Mouse (Mus musculus): ENCODE data around the gene Slc6a15. TPM values are rescaled to one million over a fixed set of nuclear protein-coding genes. Genes with fewer than 3 reads are reported as not detected.

Gene Slc6a15
- 2.3 and 4.9 TPM in 2 replicates for polyA plus RNA-seq (2014; fragmentation: Nextera tagmentation; extraction: Ambion mirVana)

DNA sequence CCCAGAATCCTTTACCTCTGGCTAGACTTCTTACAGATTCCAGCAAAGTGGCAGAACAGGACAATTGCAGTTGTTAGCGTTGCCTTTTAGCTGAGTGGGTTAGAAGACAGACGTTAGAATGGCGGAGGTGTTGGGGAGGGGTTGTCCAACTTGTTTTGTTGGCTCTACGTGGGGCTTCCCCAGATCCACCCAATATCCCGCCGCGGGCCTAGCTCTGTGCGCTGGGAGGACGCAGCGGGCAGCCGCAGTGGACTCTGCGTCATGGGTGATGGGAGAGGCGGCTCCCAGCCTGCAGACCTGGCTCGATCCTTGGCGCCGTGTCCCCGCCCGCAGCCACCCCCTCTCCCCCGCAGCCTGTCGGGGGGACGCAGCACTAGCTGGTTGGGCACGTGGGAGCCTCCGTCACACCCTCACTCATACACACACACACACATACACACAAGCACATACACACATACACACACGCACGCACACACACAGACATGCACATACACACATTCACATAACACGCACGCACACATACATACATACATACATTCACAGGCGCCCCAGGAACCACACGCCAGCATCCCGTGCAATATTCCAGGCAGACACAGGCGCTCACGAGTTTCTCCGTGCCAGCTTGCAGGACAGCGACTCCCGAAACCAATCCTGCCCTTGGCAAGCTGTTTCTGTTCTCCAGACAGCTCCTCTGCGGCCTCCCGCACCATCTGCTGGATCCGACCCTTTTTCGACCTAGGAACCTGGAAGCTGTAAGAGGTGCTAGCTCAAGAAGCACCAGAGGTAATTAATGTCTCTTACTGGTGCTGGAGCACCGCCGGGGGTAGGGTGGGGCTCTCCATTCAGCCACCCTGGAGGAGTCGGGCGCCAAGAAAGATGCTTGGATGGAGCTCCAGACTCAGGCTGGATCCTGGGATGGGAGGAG is at the start of gene Slc6a15:
Gene Slc6a15 (plus strand): TSS at position 413 of the 925 bp plus-strand sequence.
- Histone ChIP-seq H3K27me3 (ENCODE audit: control insufficient read depth, insufficient read depth, low read length) (peaks cover 15% of the 10 kb centered on the region; the same call in 1 of the 2 replicates), H3K9ac (ENCODE audit: low read depth, low read length) (peak within 1 kb of the TSS; percentile 47; the same call in 1 of the 2 replicates), H3K4me2 (replicated peaks; ENCODE audit: low read depth, low read length) (peak within 1 kb of the TSS; percentile 95), H3K4me1 (ENCODE audit: control insufficient read depth, insufficient read depth, low read length) (no peaks in the 10 kb centered on the region), H3K36me3 (ENCODE audit: control insufficient read depth, insufficient read depth, low read length) (no peaks in the 10 kb centered on the region), H3K4me3 (ENCODE audit: low read length) (peak within 1 kb of the TSS; percentile 53), H3K27ac (ENCODE audit: low read depth, low read length) (no peak within 1 kb of the TSS), H3K9me3 (ENCODE audit: control insufficient read depth, low read length) (no peaks in the 10 kb centered on the region)
- peak; percentile 69 for ATAC-seq (ENCODE audit: low FRiP score, low TSS enrichment)
- WGBS: under 1% methylated on average over 43 of the region's 43 CpGs

DNA sequence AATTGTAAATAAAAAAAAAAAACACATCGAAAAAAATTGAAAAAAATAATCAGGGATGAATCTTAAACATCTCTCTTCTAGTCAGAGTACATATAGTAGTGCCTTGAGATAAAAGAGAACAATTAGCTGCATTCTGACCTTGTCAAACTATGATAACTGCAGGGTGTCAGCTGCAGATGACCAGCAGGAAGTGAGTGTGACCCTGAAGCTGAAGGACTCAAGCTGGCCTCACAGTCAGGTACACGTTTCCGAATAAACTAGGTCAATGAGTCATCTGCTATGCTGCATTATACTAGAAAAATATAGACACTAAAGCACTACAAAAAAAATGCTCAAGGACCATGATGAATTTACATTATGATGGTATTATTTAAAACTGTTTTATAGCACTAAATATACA is 45.6 kb upstream of the Slc6a15 start:
- WGBS: 78% methylated on average over 3 of the region's 3 CpGs
- Histone ChIP-seq H3K27ac (ENCODE audit: low read depth, low read length) (no peak overlapping the region), H3K4me1 (ENCODE audit: control insufficient read depth, insufficient read depth, low read length) (no peaks in the 10 kb centered on the region), H3K4me3 (ENCODE audit: low read length) (no peak overlapping the region), H3K9ac (ENCODE audit: low read depth, low read length) (no peak overlapping the region), H3K4me2 (replicated peaks; ENCODE audit: low read depth, low read length) (no peak overlapping the region), H3K36me3 (ENCODE audit: control insufficient read depth, insufficient read depth, low read length) (no peaks in the 10 kb centered on the region), H3K9me3 (ENCODE audit: control insufficient read depth, low read length) (no peaks in the 10 kb centered on the region), H3K27me3 (ENCODE audit: control insufficient read depth, insufficient read depth, low read length) (no peaks in the 10 kb centered on the region)
- no peak for ATAC-seq (ENCODE audit: low FRiP score, low TSS enrichment)

DNA sequence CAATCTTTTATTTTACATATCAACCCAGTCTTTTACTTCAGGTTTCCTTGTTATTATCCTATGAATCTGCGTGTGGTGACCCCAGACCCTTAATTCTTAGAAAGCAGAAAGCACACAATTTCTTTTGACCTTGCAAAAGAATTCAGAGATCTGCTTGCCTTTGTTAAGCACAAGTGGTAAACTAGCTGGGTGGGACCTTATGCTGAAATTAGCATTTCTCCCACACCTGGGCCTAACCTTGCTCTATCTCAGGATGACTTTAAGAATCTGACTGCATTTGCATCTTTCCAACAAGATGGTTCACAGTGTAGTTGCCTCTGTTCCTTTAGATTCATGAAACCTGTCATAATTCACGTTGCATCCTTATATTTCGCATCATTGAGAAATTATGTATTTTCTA is 44.2 kb upstream of the Slc6a15 start:
- no peaks in the 10 kb centered on the region for H3K4me1 ChIP-seq (ENCODE audit: control insufficient read depth, insufficient read depth, low read length)
- no peaks in the 10 kb centered on the region for H3K27me3 ChIP-seq (ENCODE audit: control insufficient read depth, insufficient read depth, low read length)
- WGBS: 78% methylated on average over 3 of the region's 3 CpGs
- H3K9me3 ChIP-seq (ENCODE audit: control insufficient read depth, low read length): no peaks in the 10 kb centered on the region
- ATAC-seq (ENCODE audit: low FRiP score, low TSS enrichment): no peak
- H3K27ac ChIP-seq (ENCODE audit: low read depth, low read length): no peak overlapping the region
- no peaks in the 10 kb centered on the region for H3K36me3 ChIP-seq (ENCODE audit: control insufficient read depth, insufficient read depth, low read length)
- no peak overlapping the region for H3K4me3 ChIP-seq (ENCODE audit: low read length)
- H3K4me2 ChIP-seq (replicated peaks; ENCODE audit: low read depth, low read length): no peak overlapping the region
- no peak overlapping the region for H3K9ac ChIP-seq (ENCODE audit: low read depth, low read length)

DNA sequence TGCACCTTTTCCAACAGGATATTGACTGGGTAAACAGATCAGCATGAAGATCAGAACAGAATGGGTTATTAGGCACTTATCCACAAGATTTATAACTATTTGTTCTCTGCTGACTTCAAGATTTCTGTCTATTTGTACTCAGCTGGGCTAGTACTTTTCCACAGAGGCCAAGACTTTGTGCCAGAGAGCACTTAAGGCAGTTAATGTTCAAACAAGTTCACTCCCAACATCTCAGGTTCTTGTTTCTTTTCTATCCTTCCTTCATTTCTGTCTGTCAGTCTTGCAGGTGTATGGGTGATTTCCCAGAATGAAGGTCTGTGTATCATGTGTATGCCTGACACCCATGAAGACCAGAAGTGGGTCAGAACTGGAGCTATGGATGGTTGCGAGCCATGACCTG is 33.3 kb upstream of the Slc6a15 start:
- Histone ChIP-seq H3K4me2 (replicated peaks; ENCODE audit: low read depth, low read length) (no peak overlapping the region), H3K9me3 (ENCODE audit: control insufficient read depth, low read length) (no peaks in the 10 kb centered on the region), H3K4me3 (ENCODE audit: low read length) (no peak overlapping the region), H3K9ac (ENCODE audit: low read depth, low read length) (no peak overlapping the region), H3K27me3 (ENCODE audit: control insufficient read depth, insufficient read depth, low read length) (no peaks in the 10 kb centered on the region), H3K36me3 (ENCODE audit: control insufficient read depth, insufficient read depth, low read length) (no peaks in the 10 kb centered on the region), H3K4me1 (ENCODE audit: control insufficient read depth, insufficient read depth, low read length) (no peaks in the 10 kb centered on the region), H3K27ac (ENCODE audit: low read depth, low read length) (no peak overlapping the region)
- WGBS: 88% methylated on average over 1 of the region's 1 CpGs
- no peak for ATAC-seq (ENCODE audit: low FRiP score, low TSS enrichment)

DNA sequence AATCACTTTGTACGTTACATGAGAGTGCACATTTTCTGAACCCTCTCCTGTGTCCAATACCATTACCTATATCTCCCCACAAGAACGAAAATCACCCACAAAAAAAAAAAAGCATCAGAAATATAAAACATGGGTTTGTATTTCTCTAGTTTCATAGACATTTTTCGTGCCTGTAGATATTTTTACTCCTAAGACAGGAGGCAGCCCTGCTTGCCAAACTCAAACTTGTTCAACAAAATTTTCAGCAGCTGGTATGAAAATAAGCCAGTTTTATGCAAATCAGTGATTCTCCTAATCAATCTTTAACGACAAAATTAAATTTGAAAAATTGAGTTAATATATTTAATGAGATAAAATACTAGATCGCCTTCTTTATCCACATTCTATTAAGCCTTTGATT is 27.7 kb upstream of the Slc6a15 start:
- WGBS: 87% methylated on average over 5 of the region's 5 CpGs

DNA sequence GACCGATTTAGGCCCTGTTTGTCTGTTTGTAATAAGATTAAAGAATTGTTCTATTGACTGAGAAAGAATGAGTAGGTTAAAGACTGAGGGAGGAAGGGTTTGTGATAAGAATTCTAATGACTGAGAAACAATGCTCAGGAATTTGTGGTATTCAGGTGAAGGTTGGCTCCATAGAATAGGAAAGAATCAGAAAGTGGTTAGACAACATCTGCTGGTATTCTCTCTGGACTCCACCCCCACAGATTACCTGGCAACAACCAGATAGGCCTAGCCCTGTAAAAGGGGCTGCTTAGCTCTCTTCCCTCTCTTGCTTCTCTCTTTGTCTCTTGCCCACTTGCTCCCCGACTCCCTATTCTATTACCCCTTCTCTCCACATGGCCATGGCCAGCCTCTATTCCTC is 20.8 kb upstream of the Slc6a15 start:
- Histone ChIP-seq H3K9ac (ENCODE audit: low read depth, low read length) (no peak overlapping the region), H3K27ac (ENCODE audit: low read depth, low read length) (no peak overlapping the region), H3K9me3 (ENCODE audit: control insufficient read depth, low read length) (no peaks in the 10 kb centered on the region), H3K4me2 (replicated peaks; ENCODE audit: low read depth, low read length) (no peak overlapping the region), H3K36me3 (ENCODE audit: control insufficient read depth, insufficient read depth, low read length) (no peaks in the 10 kb centered on the region), H3K4me3 (ENCODE audit: low read length) (no peak overlapping the region), H3K4me1 (ENCODE audit: control insufficient read depth, insufficient read depth, low read length) (no peaks in the 10 kb centered on the region), H3K27me3 (ENCODE audit: control insufficient read depth, insufficient read depth, low read length) (no peaks in the 10 kb centered on the region)
- 79% methylated on average over 2 of the region's 2 CpGs for WGBS
- no peak for ATAC-seq (ENCODE audit: low FRiP score, low TSS enrichment)

More for the DNA sequence above, 27.7 kb upstream of the Slc6a15 start:
- no peak overlapping the region for H3K9ac ChIP-seq (ENCODE audit: low read depth, low read length)
- H3K4me3 ChIP-seq (ENCODE audit: low read length): no peak overlapping the region
- H3K9me3 ChIP-seq (ENCODE audit: control insufficient read depth, low read length): no peaks in the 10 kb centered on the region
- no peaks in the 10 kb centered on the region for H3K27me3 ChIP-seq (ENCODE audit: control insufficient read depth, insufficient read depth, low read length)
- no peaks in the 10 kb centered on the region for H3K4me1 ChIP-seq (ENCODE audit: control insufficient read depth, insufficient read depth, low read length)
- no peak for ATAC-seq (ENCODE audit: low FRiP score, low TSS enrichment)
- no peak overlapping the region for H3K4me2 ChIP-seq (replicated peaks; ENCODE audit: low read depth, low read length)
- no peaks in the 10 kb centered on the region for H3K36me3 ChIP-seq (ENCODE audit: control insufficient read depth, insufficient read depth, low read length)
- no peak overlapping the region for H3K27ac ChIP-seq (ENCODE audit: low read depth, low read length)

DNA sequence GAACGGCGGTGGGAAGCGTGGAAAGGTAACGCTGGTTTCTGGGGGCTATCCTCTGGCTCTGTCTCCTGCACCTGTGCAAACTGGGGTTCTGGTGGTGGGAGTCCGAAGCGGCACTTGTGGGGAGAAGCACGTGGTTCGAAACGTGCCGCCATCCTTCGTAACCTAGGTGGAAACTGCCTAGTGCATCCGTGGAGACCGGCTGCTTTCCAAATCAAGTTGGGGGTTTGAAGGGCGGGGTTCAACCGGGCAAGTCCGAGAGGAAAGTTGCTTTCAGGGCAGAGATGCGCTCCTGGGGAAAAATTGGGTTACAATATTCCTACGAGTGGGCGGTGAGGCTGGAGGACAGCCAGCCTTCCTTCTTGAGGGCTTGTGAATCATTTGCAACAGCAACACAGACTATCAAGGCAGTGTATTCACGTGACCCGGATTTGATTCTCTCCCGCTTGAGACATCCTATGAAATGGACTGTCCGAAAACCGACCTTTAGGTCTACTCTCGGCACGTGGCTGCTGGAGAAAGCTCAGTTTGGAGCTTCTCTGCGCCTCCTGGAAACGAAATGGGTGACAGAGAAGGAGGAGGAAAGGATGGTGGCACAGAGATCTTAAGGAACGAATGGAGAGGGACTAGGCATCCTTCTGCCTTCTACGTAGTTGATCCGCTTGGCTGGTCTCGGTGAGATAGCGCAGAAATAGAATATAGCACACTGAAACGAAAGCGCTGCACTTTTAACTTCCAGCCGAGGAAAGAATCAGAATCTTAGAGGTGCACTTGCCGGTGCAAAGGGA is 905 bp downstream of the Slc6a15 start:
- H3K27ac ChIP-seq (ENCODE audit: low read depth, low read length): no peak overlapping the region
- H3K36me3 ChIP-seq (ENCODE audit: control insufficient read depth, insufficient read depth, low read length): no peaks in the 10 kb centered on the region
- peak overlapping the region; percentile 53 for H3K4me3 ChIP-seq (ENCODE audit: low read length)
- ATAC-seq (ENCODE audit: low FRiP score, low TSS enrichment): peak; percentile 47
- H3K9me3 ChIP-seq (ENCODE audit: control insufficient read depth, low read length): no peaks in the 10 kb centered on the region
- peak overlapping the region; percentile 95 for H3K4me2 ChIP-seq (replicated peaks; ENCODE audit: low read depth, low read length)
- H3K27me3 ChIP-seq (ENCODE audit: control insufficient read depth, insufficient read depth, low read length): peaks cover 15% of the 10 kb centered on the region; the same call in 1 of the 2 replicates
- H3K9ac ChIP-seq (ENCODE audit: low read depth, low read length): peak overlapping the region; percentile 47; the same call in 1 of the 2 replicates
- H3K4me1 ChIP-seq (ENCODE audit: control insufficient read depth, insufficient read depth, low read length): no peaks in the 10 kb centered on the region
- under 1% methylated on average over 37 of the region's 37 CpGs for WGBS

DNA sequence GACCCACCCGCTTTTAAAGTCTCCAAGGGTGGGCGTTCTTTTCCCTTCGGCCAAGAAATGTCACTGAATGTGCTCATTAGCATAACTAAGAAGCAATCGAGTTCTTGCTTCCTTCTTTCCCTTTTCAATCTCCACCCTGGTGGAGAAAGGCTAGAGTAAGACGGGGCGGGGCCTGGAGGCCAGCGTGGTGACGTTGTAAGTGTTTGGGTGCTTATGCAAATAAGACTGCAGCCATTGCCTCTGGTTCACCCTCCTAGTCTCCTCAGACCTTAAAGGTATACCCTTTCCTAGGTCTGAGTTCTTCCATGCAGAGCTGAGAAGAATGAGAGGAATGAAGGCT is 1.5 kb downstream of the Slc6a15 start:
- peak overlapping the region; percentile 95 for H3K4me2 ChIP-seq (replicated peaks; ENCODE audit: low read depth, low read length)
- no peaks in the 10 kb centered on the region for H3K4me1 ChIP-seq (ENCODE audit: control insufficient read depth, insufficient read depth, low read length)
- peak overlapping the region; percentile 53 for H3K4me3 ChIP-seq (ENCODE audit: low read length)
- peaks cover 15% of the 10 kb centered on the region; the same call in 1 of the 2 replicates for H3K27me3 ChIP-seq (ENCODE audit: control insufficient read depth, insufficient read depth, low read length)
- H3K9me3 ChIP-seq (ENCODE audit: control insufficient read depth, low read length): no peaks in the 10 kb centered on the region
- ATAC-seq (ENCODE audit: low FRiP score, low TSS enrichment): peak; percentile 97
- no peak overlapping the region for H3K27ac ChIP-seq (ENCODE audit: low read depth, low read length)
- H3K36me3 ChIP-seq (ENCODE audit: control insufficient read depth, insufficient read depth, low read length): no peaks in the 10 kb centered on the region
- 0% methylated on average over 8 of the region's 8 CpGs for WGBS
- H3K9ac ChIP-seq (ENCODE audit: low read depth, low read length): peak overlapping the region; percentile 47; the same call in 1 of the 2 replicates

DNA sequence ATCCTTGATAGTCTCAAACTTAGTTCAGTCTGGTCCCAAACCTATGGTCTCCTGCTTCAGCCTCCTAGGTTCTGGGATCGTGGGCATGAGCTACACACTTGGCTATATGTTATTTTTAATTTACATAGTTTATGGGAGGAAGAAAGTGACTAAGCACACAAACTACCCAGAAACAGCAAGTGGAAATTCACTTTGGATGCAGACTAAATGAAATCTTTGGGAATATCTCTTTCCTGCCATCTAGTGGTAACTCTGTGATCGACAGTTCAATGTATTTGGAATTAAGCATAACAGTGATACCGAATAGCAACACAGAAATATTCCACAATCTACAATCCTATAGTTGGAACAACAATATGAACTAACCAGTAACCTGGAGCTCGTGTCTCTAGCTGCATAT is 34.6 kb downstream of the Slc6a15 start:
- Histone ChIP-seq H3K4me1 (ENCODE audit: control insufficient read depth, insufficient read depth, low read length) (no peaks in the 10 kb centered on the region), H3K4me3 (ENCODE audit: low read length) (no peak overlapping the region), H3K9ac (ENCODE audit: low read depth, low read length) (no peak overlapping the region), H3K36me3 (ENCODE audit: control insufficient read depth, insufficient read depth, low read length) (no peaks in the 10 kb centered on the region), H3K9me3 (ENCODE audit: control insufficient read depth, low read length) (no peaks in the 10 kb centered on the region), H3K27ac (ENCODE audit: low read depth, low read length) (no peak overlapping the region), H3K27me3 (ENCODE audit: control insufficient read depth, insufficient read depth, low read length) (no peaks in the 10 kb centered on the region), H3K4me2 (replicated peaks; ENCODE audit: low read depth, low read length) (no peak overlapping the region)
- no peak for ATAC-seq (ENCODE audit: low FRiP score, low TSS enrichment)
- 18% methylated on average over 4 of the region's 4 CpGs for WGBS

Data from kidney, embryonic 14.5 days (tissue).